In genomic region chr17:43802414-43802813, GRCm38 (mm10) we compare ENCODE assay signal across 9 mouse cellular contexts. TPM values are rescaled to one million over a fixed set of nuclear protein-coding genes. Genes with fewer than 3 reads are reported as not detected.
DNase-seq lines count a peak whose midpoint lies in the region; ATAC-seq and TF ChIP-seq lines count a peak whose summit lies in the region.
"Had no signal": no experiment of that assay in that cellular context is flagged by ENCODE, and none has a peak within 500 bp of the region (broad histone marks: within the 10 kb centered on the region; RNA-seq: fewer than 3 reads in every experiment).

No protein-coding gene starts in this region.

- no peaks in the 10 kb centered on the region for H3K27me3 ChIP-seq in forebrain, embryonic 11.5 days (ENCODE audit: control insufficient read depth, insufficient read depth, low read length)
- no peaks in the 10 kb centered on the region for H3K27me3 ChIP-seq in hindbrain, postnatal 0 days (ENCODE audit: insufficient read depth, low read length)
- H3K27me3 ChIP-seq in liver, embryonic 14.5 days (ENCODE audit: control insufficient read depth, insufficient read depth, low read length): peaks cover 11% of the 10 kb centered on the region

- no peak for ATAC-seq in forebrain, embryonic 11.5 days (replicated peaks; ENCODE audit: low FRiP score)
- ATAC-seq in hindbrain, postnatal 0 days: no peak
- ATAC-seq in liver, embryonic 14.5 days (ENCODE audit: insufficient read depth): no peak
- no peak for ATAC-seq in megakaryocyte, adult 5-6 weeks (ENCODE audit: poor library complexity, severe bottlenecking)
- ATAC-seq in granulocyte monocyte progenitor cell, adult 5-6 weeks (replicated peaks; ENCODE audit: poor library complexity, severe bottlenecking): no peak

- no peaks in the 10 kb centered on the region for H3K36me3 ChIP-seq in forebrain, embryonic 11.5 days (ENCODE audit: control insufficient read depth, insufficient read depth, low read length)
- H3K36me3 ChIP-seq in hindbrain, postnatal 0 days (ENCODE audit: insufficient read depth, low read length): no peaks in the 10 kb centered on the region
- no peaks in the 10 kb centered on the region for H3K36me3 ChIP-seq in liver, embryonic 14.5 days (replicated peaks; ENCODE audit: control insufficient read depth, insufficient read depth, low read depth)

- TF ChIP-seq CTCF in hindbrain, postnatal 0 days (IDR thresholded peaks at IDR 0.05; ENCODE audit: low read depth): no peak
- no peak for TF ChIP-seq CTCF in liver, embryonic 14.5 days (IDR thresholded peaks at IDR 0.05; ENCODE audit: low read depth)

- no peak overlapping the region for H3K27ac ChIP-seq in brown adipose tissue, adult 24 weeks (replicated peaks; ENCODE audit: low read depth, low read length)
- H3K27ac ChIP-seq in forebrain, embryonic 11.5 days (ENCODE audit: low read depth, low read length): no peak overlapping the region
- H3K27ac ChIP-seq in hindbrain, postnatal 0 days: no peak overlapping the region
- H3K27ac ChIP-seq in liver, embryonic 14.5 days: no peak overlapping the region

- no peak overlapping the region; the same call in 1 of the 2 replicates for H3K9ac ChIP-seq in forebrain, embryonic 11.5 days (ENCODE audit: low read length)
- peak overlapping the region; percentile 85 for H3K9ac ChIP-seq in hindbrain, postnatal 0 days (replicated peaks; ENCODE audit: low read length)
- no peak overlapping the region for H3K9ac ChIP-seq in liver, embryonic 14.5 days (replicated peaks)

- no peaks in the 10 kb centered on the region for H3K9me3 ChIP-seq in forebrain, embryonic 11.5 days (ENCODE audit: control insufficient read depth, low read length)
- H3K9me3 ChIP-seq in hindbrain, postnatal 0 days (ENCODE audit: low read length): no peaks in the 10 kb centered on the region
- H3K9me3 ChIP-seq in liver, embryonic 14.5 days (ENCODE audit: control insufficient read depth, low read length): no peaks in the 10 kb centered on the region

- no peaks in the 10 kb centered on the region for H3K4me1 ChIP-seq in brown adipose tissue, adult 24 weeks (ENCODE audit: control insufficient read depth, insufficient read depth, insufficient read length, low read length)
- H3K4me1 ChIP-seq in forebrain, embryonic 11.5 days (replicated peaks; ENCODE audit: control insufficient read depth, insufficient read depth, low read length): peaks cover 4% of the 10 kb centered on the region; the same call in 1 of the 2 replicates
- H3K4me1 ChIP-seq in hindbrain, postnatal 0 days (ENCODE audit: insufficient read depth, low read length): 0 out of 2 replicates have a peak, but pooled peaks cover 3% of the 10 kb centered on the region
- H3K4me1 ChIP-seq in liver, embryonic 14.5 days (replicated peaks; ENCODE audit: control insufficient read depth in 2 of 2, insufficient read depth in 2 of 2, low read length in 1 of 2): no peaks in the 10 kb centered on the region

- no peak for DNase-seq in forebrain, embryonic 11.5 days (ENCODE audit: low spot score)
- no peak for DNase-seq in hindbrain, postnatal 0 days (ENCODE audit: low spot score)
- DNase-seq in liver, embryonic 14.5 days (ENCODE audit: low read depth in 3 of 3, low spot score in 3 of 3): no peak
- DNase-seq in testis, postnatal 10 days (ENCODE audit: low spot score): no peak
- DNase-seq in layer of hippocampus, adult 11-12 months (ENCODE audit: low spot score): no peak

- H3K4me2 ChIP-seq in forebrain, embryonic 11.5 days (ENCODE audit: low read depth, low read length, severe bottlenecking): peak overlapping the region; percentile 93
- peak overlapping the region; percentile 77 for H3K4me2 ChIP-seq in hindbrain, postnatal 0 days (ENCODE audit: low read depth, low read length)
- H3K4me2 ChIP-seq in liver, embryonic 14.5 days (ENCODE audit: low read depth): peak overlapping the region; percentile 58

- TF ChIP-seq EP300 in liver, embryonic 14.5 days (IDR thresholded peaks at IDR 0.05; ENCODE audit: low read depth): no peak

- H3K4me3 ChIP-seq in brown adipose tissue, adult 24 weeks (ENCODE audit: insufficient read depth, low read depth, low read length): peak overlapping the region; percentile 66
- no peak overlapping the region for H3K4me3 ChIP-seq in forebrain, embryonic 11.5 days (ENCODE audit: low read depth, low read length)
- peak overlapping the region; percentile 72 for H3K4me3 ChIP-seq in hindbrain, postnatal 0 days (ENCODE audit: low read length)
- peak overlapping the region in 1 of 2 experiments; percentile 47; a peak in 2 of 4 replicates for H3K4me3 ChIP-seq in liver, embryonic 14.5 days (ENCODE audit: insufficient read depth in 1 of 2, low read depth in 2 of 2, low read length in 2 of 2)

- 66% methylated on average over 11 of the region's 11 CpGs for WGBS in forebrain, embryonic 11.5 days
- 56% methylated on average over 11 of the region's 11 CpGs for WGBS in hindbrain, postnatal 0 days
- 46% methylated on average over 11 of the region's 11 CpGs for WGBS in liver, embryonic 14.5 days (ENCODE audit: insufficient replicate concordance)

RNA-seq across cellular contexts. Expression of gene Rcan2, which starts 1.3 kb away (rescaled TPM):
- 1.7 and 2.1 TPM in 2 replicates for polyA plus RNA-seq in brown adipose tissue, adult 24 weeks (2012; ENCODE audit: insufficient read depth, insufficient read length, missing spikeins)
- 18.9 and 20.6 TPM in 2 replicates for polyA plus RNA-seq in forebrain, embryonic 11.5 days (2014; fragmentation: Nextera tagmentation; extraction: Ambion mirVana)
- total RNA-seq in hindbrain, postnatal 0 days (2014; rRNA removed): 124 and 132 TPM in 2 replicates
- polyA plus RNA-seq in hindbrain, postnatal 0 days (2015; fragmentation: Nextera tagmentation; extraction: Ambion mirVana): 86.4 and 102 TPM in 2 replicates
- 0.59 and 0.75 TPM in 2 replicates for polyA plus RNA-seq in liver, embryonic 14.5 days (2012; rRNA removed)
- polyA plus RNA-seq in liver, embryonic 14.5 days (2014; fragmentation: Nextera tagmentation; extraction: Ambion mirVana): 0.56 and 0.57 TPM in 2 replicates
- not detected in 2 replicates for total RNA-seq in megakaryocyte, adult 5-6 weeks (2015)
- total RNA-seq in megakaryocyte, adult 5-6 weeks (2017): not detected in 2 replicates
- not detected in 2 replicates for total RNA-seq in granulocyte monocyte progenitor cell, adult 5-6 weeks (2014; fragmentation: Nextera tagmentation)
- total RNA-seq in granulocyte monocyte progenitor cell, adult 5-6 weeks (2017): not detected in 2 replicates
- total RNA-seq: hematopoietic stem cell, adult 5-6 weeks had no signal
